Mouse (Mus musculus): ENCODE measurements around the gene Cyp4a31. TPM values are rescaled to one million over a fixed set of nuclear protein-coding genes. Genes with fewer than 3 reads are reported as not detected.
"Not testable (repeated sequence)": the region's sequence is repeated elsewhere in the genome, so short reads cannot be mapped to it uniquely, and the experiment has no call there.

Gene Cyp4a31
- polyA plus RNA-seq, 1 experiment from 2014 or later = not detected

- WGBS = 64% methylated on average over 4 of the region's 4 CpGs
- no peak for ATAC-seq (ENCODE audit: low read depth)
These were observed 5.4 kb upstream of the Cyp4a31 start for GRCm38 (mm10) chr4:115557861-115558561.

GRCm38 (mm10) chr4:115561236-115561635, 2.2 kb upstream of the Cyp4a31 start:
- not testable (repeated sequence) for H3K4me3 ChIP-seq (ENCODE audit: low read length); H3K27ac ChIP-seq (ENCODE audit: low read length); H3K4me1 ChIP-seq (replicated peaks; ENCODE audit: control insufficient read depth, insufficient read depth, low read length); H3K27me3 ChIP-seq (ENCODE audit: control insufficient read depth, insufficient read depth, low read depth, low read length); H3K9me3 ChIP-seq (ENCODE audit: control insufficient read depth, low read length); ATAC-seq (ENCODE audit: low read depth); H3K9ac ChIP-seq (ENCODE audit: low read length); H3K4me2 ChIP-seq (ENCODE audit: low read depth, low read length); H3K36me3 ChIP-seq (ENCODE audit: control insufficient read depth, insufficient read depth, low read length)
- 72% methylated on average over 5 of the region's 5 CpGs for WGBS

More at GRCm38 (mm10) chr4:115557861-115558561, 5.4 kb upstream of the Cyp4a31 start:
- no peak overlapping the region for H3K4me3 ChIP-seq (ENCODE audit: low read length)
- no peak overlapping the region for H3K4me2 ChIP-seq (ENCODE audit: low read depth, low read length)
- no peaks in the 10 kb centered on the region for H3K27me3 ChIP-seq (ENCODE audit: control insufficient read depth, insufficient read depth, low read depth, low read length)
- H3K9ac ChIP-seq (ENCODE audit: low read length) = no peak overlapping the region
- H3K27ac ChIP-seq (ENCODE audit: low read length) = no peak overlapping the region
- H3K36me3 ChIP-seq (ENCODE audit: control insufficient read depth, insufficient read depth, low read length) = no peaks in the 10 kb centered on the region
- H3K4me1 ChIP-seq (replicated peaks; ENCODE audit: control insufficient read depth, insufficient read depth, low read length) = no peaks in the 10 kb centered on the region
- H3K9me3 ChIP-seq (ENCODE audit: control insufficient read depth, low read length) = no peaks in the 10 kb centered on the region

DNA sequence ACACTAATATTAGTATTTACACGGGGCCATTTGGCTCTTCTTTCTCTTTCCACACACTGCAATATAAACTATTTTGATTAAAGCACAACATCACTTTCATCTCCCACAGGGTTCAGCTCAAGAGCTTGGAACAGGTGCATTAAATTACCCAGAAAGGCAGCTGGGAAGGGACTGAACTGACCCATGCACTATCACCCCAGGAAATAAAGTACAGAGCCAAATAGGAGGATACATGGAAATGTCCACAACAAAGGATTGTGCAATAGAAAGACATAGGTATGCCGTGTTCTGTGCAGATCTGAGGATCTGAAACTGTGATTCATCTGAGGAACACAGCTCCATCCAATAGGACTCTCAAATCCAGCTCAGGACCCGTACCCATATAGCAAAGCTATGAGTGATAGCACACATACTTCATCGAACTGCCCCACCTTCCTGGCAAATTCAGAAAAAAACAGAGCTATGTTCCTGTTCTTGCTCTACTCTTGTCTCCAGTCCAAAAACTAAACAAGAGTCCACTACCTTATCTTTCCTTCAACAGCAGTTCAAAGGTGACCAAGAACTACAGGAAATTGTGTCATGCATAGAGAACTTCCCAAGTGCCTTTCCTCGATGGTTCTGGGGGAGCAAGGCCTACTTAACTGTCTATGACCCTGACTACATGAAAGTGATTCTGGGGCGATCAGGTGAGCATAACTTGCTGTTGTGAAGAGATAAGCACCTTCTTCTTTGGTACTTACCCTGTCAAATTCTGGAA, 1.2 kb downstream of the Cyp4a31 start:
- 65% methylated on average over 6 of the region's 6 CpGs for WGBS

DNA sequence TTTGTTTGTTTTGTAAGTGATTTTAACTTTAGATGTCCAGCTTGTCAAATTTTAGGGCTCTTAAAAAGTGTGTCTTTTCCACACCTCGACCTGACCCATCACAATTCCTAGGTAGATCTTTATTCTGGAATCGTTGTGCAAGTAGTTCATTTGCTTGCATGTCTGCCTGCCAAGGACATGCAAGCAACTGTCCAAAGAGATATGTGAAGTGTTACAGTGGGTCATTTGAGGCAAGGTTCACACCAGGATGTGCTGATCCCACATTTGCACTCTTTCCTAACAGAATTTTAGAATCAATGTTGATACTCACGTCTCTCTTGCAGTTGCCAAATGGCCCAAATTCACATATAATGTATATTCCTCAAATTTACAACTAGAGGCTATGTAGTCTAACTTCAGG, 11.8 kb downstream of the Cyp4a31 start:
- Histone ChIP-seq H3K9ac (ENCODE audit: low read length) (no peak overlapping the region), H3K4me3 (ENCODE audit: low read length) (no peak overlapping the region), H3K36me3 (ENCODE audit: control insufficient read depth, insufficient read depth, low read length) (no peaks in the 10 kb centered on the region), H3K4me2 (ENCODE audit: low read depth, low read length) (no peak overlapping the region), H3K4me1 (replicated peaks; ENCODE audit: control insufficient read depth, insufficient read depth, low read length) (no peaks in the 10 kb centered on the region), H3K9me3 (ENCODE audit: control insufficient read depth, low read length) (no peaks in the 10 kb centered on the region), H3K27me3 (ENCODE audit: control insufficient read depth, insufficient read depth, low read depth, low read length) (no peaks in the 10 kb centered on the region), H3K27ac (ENCODE audit: low read length) (no peak overlapping the region)
- ATAC-seq (ENCODE audit: low read depth) = no peak
- WGBS = 67% methylated on average over 3 of the region's 3 CpGs

More for the DNA sequence above, 1.2 kb downstream of the Cyp4a31 start:
- not testable (repeated sequence) for H3K4me1 ChIP-seq (replicated peaks; ENCODE audit: control insufficient read depth, insufficient read depth, low read length); H3K36me3 ChIP-seq (ENCODE audit: control insufficient read depth, insufficient read depth, low read length); H3K27ac ChIP-seq (ENCODE audit: low read length); H3K4me3 ChIP-seq (ENCODE audit: low read length); H3K27me3 ChIP-seq (ENCODE audit: control insufficient read depth, insufficient read depth, low read depth, low read length); H3K9me3 ChIP-seq (ENCODE audit: control insufficient read depth, low read length); H3K4me2 ChIP-seq (ENCODE audit: low read depth, low read length); ATAC-seq (ENCODE audit: low read depth); H3K9ac ChIP-seq (ENCODE audit: low read length)

DNA sequence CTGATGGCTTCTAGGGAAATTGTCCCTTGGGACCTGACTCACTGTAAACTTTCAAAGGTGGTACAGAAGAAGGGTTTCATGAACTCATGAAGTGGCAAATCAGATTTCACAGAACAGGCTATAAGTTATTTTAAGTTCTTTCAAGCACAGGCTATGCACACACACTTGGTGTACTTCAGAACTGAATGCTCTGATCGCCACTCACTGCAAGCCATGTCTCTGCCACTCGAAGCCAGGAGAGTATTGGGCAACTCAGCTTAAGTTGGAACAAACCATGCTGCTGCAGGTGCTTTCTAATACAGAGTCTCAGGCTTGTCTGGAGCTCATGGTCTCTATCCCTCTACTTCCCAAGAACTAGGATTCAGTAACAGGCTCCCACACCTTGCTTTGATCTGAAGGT, 12.3 kb downstream of the Cyp4a31 start:
- no peaks in the 10 kb centered on the region for H3K4me1 ChIP-seq (replicated peaks; ENCODE audit: control insufficient read depth, insufficient read depth, low read length)
- H3K36me3 ChIP-seq (ENCODE audit: control insufficient read depth, insufficient read depth, low read length) = no peaks in the 10 kb centered on the region
- H3K27ac ChIP-seq (ENCODE audit: low read length) = no peak overlapping the region
- no peak overlapping the region for H3K9ac ChIP-seq (ENCODE audit: low read length)
- no peak overlapping the region for H3K4me2 ChIP-seq (ENCODE audit: low read depth, low read length)
- no peak overlapping the region for H3K4me3 ChIP-seq (ENCODE audit: low read length)
- WGBS = 51% methylated on average over 2 of the region's 2 CpGs
- no peaks in the 10 kb centered on the region for H3K27me3 ChIP-seq (ENCODE audit: control insufficient read depth, insufficient read depth, low read depth, low read length)
- no peaks in the 10 kb centered on the region for H3K9me3 ChIP-seq (ENCODE audit: control insufficient read depth, low read length)
- peak; percentile 85 for ATAC-seq (ENCODE audit: low read depth)

- ATAC-seq (ENCODE audit: low read depth) = no peak
- no peaks in the 10 kb centered on the region for H3K36me3 ChIP-seq (ENCODE audit: control insufficient read depth, insufficient read depth, low read length)
- H3K9me3 ChIP-seq (ENCODE audit: control insufficient read depth, low read length) = no peaks in the 10 kb centered on the region
- H3K9ac ChIP-seq (ENCODE audit: low read length) = no peak overlapping the region
- no peaks in the 10 kb centered on the region for H3K27me3 ChIP-seq (ENCODE audit: control insufficient read depth, insufficient read depth, low read depth, low read length)
- no peak overlapping the region for H3K4me3 ChIP-seq (ENCODE audit: low read length)
- no peak overlapping the region for H3K4me2 ChIP-seq (ENCODE audit: low read depth, low read length)
- H3K4me1 ChIP-seq (replicated peaks; ENCODE audit: control insufficient read depth, insufficient read depth, low read length) = no peaks in the 10 kb centered on the region
- H3K27ac ChIP-seq (ENCODE audit: low read length) = no peak overlapping the region
These were observed 19.6 kb downstream of the Cyp4a31 start for GRCm38 (mm10) chr4:115583036-115583435.

DNA sequence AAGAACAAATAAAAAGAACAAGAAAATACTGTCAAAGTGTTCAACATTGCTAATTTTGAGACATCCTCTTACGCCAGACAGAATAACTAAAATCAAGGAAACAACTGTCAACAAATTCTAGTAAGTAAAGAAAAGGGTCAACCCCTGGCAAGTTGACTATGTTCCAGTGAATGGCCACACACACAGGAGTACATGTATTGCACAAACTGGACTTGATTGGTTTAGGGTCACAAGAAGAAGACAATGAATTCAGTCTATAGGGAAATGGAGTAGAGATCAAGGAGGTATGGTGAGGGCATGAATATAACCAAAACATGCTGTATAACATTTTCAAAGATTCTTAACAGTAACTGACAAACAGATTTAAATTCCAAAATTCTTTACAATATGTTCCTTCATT, 32.9 kb downstream of the Cyp4a31 start:
- Histone ChIP-seq H3K36me3 (ENCODE audit: control insufficient read depth, insufficient read depth, low read length) (no peaks in the 10 kb centered on the region), H3K9me3 (ENCODE audit: control insufficient read depth, low read length) (no peaks in the 10 kb centered on the region), H3K9ac (ENCODE audit: low read length) (no peak overlapping the region), H3K27ac (ENCODE audit: low read length) (no peak overlapping the region), H3K4me3 (ENCODE audit: low read length) (no peak overlapping the region), H3K4me1 (replicated peaks; ENCODE audit: control insufficient read depth, insufficient read depth, low read length) (no peaks in the 10 kb centered on the region), H3K4me2 (ENCODE audit: low read depth, low read length) (no peak overlapping the region), H3K27me3 (ENCODE audit: control insufficient read depth, insufficient read depth, low read depth, low read length) (no peaks in the 10 kb centered on the region)
- WGBS = 81% methylated on average over 1 of the region's 1 CpGs
- no peak for ATAC-seq (ENCODE audit: low read depth)

DNA sequence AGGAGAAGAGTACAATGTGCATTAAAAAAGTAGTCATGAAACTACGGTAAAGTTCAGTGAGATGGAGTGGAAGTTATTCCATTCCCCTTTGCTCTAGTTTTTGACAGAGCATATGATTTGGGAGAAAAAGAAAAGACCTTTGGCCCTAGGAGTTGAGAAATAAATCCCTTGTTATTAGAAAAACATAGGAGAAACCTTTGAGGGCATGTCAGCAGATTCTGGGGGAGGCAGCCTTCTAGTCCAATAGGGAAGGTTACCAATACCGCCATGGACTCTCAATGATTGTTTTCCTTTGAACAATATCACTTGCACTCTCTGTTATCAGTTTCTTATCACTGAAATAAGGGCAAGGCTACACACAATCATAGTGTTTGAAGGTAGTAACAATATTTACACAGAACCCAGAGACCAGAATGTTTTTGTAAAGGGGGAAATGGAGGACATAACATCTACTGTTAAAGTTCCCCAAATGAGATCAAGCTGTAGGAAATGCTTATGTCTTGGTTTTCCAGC, 33.4 kb downstream of the Cyp4a31 start:
- no peak overlapping the region for H3K4me3 ChIP-seq (ENCODE audit: low read length)
- H3K36me3 ChIP-seq (ENCODE audit: control insufficient read depth, insufficient read depth, low read length) = no peaks in the 10 kb centered on the region
- ATAC-seq (ENCODE audit: low read depth) = no peak
- no peaks in the 10 kb centered on the region for H3K9me3 ChIP-seq (ENCODE audit: control insufficient read depth, low read length)
- H3K4me1 ChIP-seq (replicated peaks; ENCODE audit: control insufficient read depth, insufficient read depth, low read length) = no peaks in the 10 kb centered on the region
- no peak overlapping the region for H3K9ac ChIP-seq (ENCODE audit: low read length)
- H3K27me3 ChIP-seq (ENCODE audit: control insufficient read depth, insufficient read depth, low read depth, low read length) = no peaks in the 10 kb centered on the region
- WGBS = 57% methylated on average over 2 of the region's 2 CpGs
- no peak overlapping the region for H3K4me2 ChIP-seq (ENCODE audit: low read depth, low read length)
- H3K27ac ChIP-seq (ENCODE audit: low read length) = no peak overlapping the region

- 84% methylated on average over 8 of the region's 8 CpGs for WGBS
These were observed 37.2 kb downstream of the Cyp4a31 start, which contains the start of gene Cyp4a32 for GRCm38 (mm10) chr4:115600611-115601010. Gene Cyp4a32 (plus strand): TSS chr4:115600969.

More at GRCm38 (mm10) chr4:115600611-115601010, 37.2 kb downstream of the Cyp4a31 start, which contains the start of gene Cyp4a32:
- not testable (repeated sequence) for H3K9ac ChIP-seq (ENCODE audit: low read length); H3K27me3 ChIP-seq (ENCODE audit: control insufficient read depth, insufficient read depth, low read depth, low read length); H3K4me1 ChIP-seq (replicated peaks; ENCODE audit: control insufficient read depth, insufficient read depth, low read length); H3K27ac ChIP-seq (ENCODE audit: low read length); H3K36me3 ChIP-seq (ENCODE audit: control insufficient read depth, insufficient read depth, low read length); H3K9me3 ChIP-seq (ENCODE audit: control insufficient read depth, low read length); H3K4me3 ChIP-seq (ENCODE audit: low read length); ATAC-seq (ENCODE audit: low read depth); H3K4me2 ChIP-seq (ENCODE audit: low read depth, low read length)

All from lung, embryonic 16.5 days (tissue).